Mouse (Mus musculus): ENCODE results near the gene Vwa2.

Gene Vwa2

GRCm38 (mm10) chr19:56873816-56874600 is at the start of gene Vwa2:
Gene Vwa2 (plus strand): TSS chr19:56874249.
- DNase-seq (ENCODE audit: low spot score in 2 of 2), result peak in 1 of 2 experiments; percentile 13

DNA sequence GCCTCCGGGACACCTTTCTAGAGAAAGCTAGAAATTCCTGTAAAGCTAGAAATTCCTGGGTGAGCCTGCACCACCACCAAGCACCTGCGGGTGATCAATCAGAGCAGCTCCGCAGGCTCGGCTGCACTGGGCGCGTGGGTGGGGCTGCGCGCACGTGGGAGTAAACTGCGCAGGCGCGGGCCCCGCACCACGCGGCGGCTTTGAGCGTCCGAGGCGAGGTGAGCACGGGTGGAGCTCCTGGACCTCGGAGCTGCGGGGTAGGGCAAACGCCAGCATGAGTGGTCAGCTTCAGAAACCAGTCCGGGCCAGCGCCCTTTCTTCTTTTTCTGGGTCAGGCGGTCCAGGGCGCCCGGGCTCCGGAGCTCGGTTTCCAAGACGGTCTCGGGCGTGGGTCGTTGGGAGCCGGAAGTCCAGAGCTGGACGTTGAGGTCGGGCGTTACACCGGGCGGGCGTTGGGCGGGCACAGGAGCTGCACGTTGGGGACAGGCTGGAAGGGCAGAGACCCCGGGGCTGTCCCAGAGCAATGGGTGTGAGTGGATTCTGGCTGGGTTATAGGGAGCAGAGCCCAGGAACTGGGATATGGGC is 47.9 kb upstream of the Vwa2 start, which contains the start of gene Tdrd1:
TSS of gene Tdrd1 (plus strand) at position 163 of the 585 bp plus-strand sequence.
- DNase-seq (ENCODE audit: low spot score in 2 of 2), result no peak

- DNase-seq (ENCODE audit: low spot score in 2 of 2), result no peak
These were observed 45.7 kb upstream of the Vwa2 start for GRCm38 (mm10) chr19:56828305-56828704.

DNA sequence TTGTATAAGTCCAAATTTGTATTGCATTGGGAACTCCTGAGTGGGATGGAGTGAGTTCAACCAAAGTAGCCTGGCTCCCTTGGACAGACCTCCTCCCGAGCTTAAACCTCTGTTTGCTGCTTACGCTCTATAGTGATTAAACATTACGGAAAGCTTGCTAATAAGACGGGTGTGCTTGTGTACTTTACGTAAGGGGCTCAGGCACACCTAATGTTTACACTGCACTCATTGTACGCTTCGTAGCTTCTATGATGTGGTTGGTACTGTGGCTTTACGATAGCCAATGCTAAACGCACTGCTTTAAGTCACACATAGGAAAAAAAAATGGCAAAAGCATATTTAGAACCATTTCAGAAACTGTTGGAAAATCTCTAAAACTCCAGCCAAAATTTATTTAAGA is 44.8 kb upstream of the Vwa2 start:
- DNase-seq (ENCODE audit: low spot score in 2 of 2), result no peak

DNA sequence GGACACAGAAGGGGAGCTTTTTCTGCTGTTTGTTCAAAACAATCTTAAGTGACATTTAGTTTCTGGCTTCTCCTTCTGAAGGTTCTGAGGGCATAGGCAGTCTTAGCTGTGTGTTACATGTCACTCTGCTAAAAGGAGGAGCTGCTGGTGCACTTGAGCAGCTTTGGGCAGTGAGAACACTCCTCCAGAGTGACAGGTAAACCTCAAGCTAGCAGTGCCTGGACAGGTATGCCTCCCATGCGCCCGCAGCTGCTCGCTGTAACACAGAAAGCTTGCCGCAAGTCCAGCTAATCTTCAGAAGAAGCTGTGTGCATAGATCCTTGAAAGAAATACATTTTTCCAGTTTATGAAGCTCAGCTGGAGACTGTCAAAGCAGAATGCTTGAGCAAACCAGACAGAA is 43.9 kb upstream of the Vwa2 start:
- DNase-seq (ENCODE audit: low spot score in 2 of 2), result no peak

DNA sequence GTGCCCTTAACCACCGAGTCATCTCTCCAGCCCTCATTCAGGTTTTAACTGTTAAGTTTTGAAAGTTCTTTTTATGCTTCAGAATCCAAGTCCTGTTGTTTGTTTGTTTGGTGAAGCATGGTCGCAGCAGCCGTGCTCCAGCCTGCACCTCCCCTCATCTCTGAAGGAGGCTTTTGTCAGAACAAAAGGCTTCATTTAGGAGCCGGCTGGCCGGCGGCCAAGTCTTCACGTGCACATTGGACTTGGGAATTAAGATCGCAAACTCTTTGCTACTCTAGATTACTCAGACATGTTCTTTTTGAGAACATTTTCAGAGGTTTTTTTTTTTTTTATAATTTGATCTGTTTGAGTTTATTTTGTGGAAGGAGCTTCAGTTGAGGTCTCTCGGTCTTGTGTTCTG is 38.7 kb upstream of the Vwa2 start:
- no peak for DNase-seq (ENCODE audit: low spot score in 2 of 2)

DNA sequence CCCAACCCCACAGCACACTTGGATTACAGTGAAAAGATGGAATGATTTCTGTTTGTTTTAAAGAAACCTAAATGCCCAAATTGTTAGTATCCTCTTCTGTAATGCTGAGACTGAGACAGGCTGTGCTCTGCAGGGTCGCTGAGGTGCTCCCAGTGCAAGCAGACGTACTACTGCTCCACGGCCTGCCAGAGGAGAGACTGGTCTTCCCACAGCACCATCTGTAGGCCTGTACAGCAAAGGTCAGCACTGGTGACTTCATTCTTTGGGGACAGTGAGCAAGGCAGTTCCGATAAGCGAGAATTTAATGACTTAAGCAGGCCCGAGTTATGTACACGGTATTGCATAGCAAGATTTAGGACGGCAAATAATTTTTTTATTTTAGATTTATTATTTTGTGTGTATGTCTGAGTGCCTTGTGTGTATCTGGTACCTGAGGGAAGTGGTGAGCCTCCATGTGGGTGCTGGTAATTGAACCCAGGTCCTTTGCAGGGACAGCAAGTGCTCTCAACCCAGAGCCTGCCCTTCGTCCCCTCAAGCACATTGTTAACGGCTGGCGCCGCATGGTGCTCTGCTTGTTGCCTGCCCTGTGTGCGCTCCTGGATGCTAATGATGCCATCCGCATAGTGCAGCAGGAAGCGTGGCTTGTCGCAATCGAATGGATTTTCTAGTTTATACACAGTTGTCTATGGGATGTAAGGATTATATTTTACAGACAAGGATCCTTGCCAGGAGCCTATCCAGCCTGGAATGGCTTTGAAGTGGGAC is 34.9 kb upstream of the Vwa2 start:
- no peak for DNase-seq (ENCODE audit: low spot score in 2 of 2)

- DNase-seq (ENCODE audit: low spot score in 2 of 2), result no peak
These were observed 31.1 kb upstream of the Vwa2 start for GRCm38 (mm10) chr19:56842974-56843373.

- DNase-seq (ENCODE audit: low spot score in 2 of 2), result no peak
These were observed 21.5 kb upstream of the Vwa2 start for GRCm38 (mm10) chr19:56852590-56852989.

- DNase-seq (ENCODE audit: low spot score in 2 of 2), result no peak
These were observed 17.6 kb upstream of the Vwa2 start for GRCm38 (mm10) chr19:56856455-56856854.

DNA sequence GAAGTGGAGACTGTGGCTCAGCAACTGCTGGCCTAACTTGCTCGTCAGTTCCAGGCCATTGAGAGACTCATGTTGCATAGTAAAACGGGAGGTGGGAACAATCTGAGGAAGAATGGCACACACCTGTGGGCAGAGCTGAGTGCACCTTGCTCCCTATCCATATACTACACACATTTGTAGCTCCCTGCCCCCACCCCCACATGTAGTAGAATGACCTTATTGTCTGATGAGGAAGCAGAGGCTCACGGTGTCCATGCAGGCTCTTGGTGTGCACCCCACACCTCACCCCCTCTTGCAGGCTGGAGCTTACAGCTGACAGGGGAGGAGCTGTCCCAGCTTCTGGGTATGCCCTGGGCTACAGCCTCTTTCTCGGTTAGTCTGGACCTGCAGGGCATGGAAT is 6.3 kb upstream of the Vwa2 start:
- DNase-seq (ENCODE audit: low spot score in 2 of 2), result no peak

DNA sequence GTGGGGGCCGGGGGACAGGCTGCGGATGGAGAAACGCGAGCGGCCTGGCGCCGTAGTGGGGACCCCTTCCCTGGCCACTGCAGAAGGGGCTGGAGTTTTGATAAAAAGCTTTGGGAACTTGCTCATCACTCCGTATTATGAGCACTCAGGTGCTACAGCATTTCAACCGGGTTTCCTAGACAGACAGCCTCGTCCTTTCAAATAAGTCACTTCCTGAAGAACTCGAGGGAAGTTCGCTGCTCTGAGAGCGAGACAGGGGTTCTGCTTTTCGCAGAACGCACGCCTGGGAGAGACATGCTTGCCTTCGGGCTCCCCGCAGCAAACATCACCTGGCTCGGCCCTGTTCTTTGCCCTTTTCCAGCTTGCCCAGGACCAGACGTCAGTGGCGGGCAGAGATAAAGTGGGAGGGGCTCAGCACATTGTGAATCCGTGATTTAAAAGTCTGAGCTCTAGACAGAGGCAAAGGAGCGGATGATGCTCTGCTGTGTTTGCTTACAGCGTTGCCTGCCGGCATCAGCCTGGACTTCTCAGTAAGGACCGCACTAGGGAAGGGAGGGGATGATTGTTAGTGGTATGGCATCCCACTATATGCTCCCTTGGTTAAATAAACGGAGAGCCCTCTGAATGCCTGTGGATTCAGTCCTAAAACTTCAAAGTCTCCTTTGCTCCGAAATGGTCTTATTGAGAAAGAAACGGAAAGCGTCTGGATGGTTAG is 709 bp downstream of the Vwa2 start:
- DNase-seq (ENCODE audit: low spot score in 2 of 2), result no peak

GRCm38 (mm10) chr19:56877364-56877763 is 3.3 kb downstream of the Vwa2 start:
- DNase-seq (ENCODE audit: low spot score in 2 of 2), result no peak

- no peak for DNase-seq (ENCODE audit: low spot score in 2 of 2)
These were observed 13.8 kb downstream of the Vwa2 start for GRCm38 (mm10) chr19:56887879-56888278.

DNA sequence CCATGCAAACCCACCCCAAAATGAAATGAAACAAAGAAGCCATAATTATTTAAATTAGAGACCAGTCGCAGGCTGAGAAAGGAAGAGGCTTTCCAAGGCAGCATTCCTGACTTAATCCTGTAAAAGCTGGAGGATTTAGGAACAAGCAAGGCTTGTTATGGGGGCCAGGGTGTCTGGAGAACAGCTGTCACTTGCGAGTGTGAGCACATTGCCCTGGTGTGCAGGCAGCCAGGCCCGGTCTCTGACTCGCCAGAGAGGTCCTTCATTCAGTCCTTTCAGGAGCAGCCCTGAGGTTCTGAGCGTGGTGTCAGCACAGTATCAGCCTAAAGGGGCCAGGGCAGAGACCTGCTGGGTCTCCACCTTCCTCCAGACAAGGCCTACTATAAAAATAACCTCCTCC is 14.6 kb downstream of the Vwa2 start:
- no peak for DNase-seq (ENCODE audit: low spot score in 2 of 2)

DNA sequence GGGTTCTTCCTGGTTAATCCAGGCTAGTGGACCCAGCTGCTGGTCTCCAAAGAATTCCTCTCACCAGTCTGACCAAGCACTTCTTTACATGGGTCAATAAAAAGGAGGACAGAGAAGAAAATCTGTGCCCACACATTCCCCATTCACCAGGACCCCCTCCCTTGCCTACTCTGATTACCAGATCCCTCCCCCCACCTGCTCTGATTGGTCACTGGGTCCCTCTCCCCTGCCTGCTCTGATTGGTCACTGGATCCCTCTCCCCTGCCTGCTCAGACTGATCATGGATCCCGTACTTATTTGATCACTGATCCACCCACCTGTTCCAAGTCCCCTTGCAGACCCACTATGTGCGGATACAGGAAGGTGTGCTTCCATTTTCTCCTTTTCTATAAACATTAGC is 17.4 kb downstream of the Vwa2 start:
- no peak for DNase-seq (ENCODE audit: low spot score in 2 of 2)

GRCm38 (mm10) chr19:56892586-56892985 is 18.5 kb downstream of the Vwa2 start:
- DNase-seq (ENCODE audit: low spot score in 2 of 2), result no peak

GRCm38 (mm10) chr19:56893326-56893725 is 19.3 kb downstream of the Vwa2 start:
- no peak for DNase-seq (ENCODE audit: low spot score in 2 of 2)

GRCm38 (mm10) chr19:56897654-56898053 is 23.6 kb downstream of the Vwa2 start:
- DNase-seq (ENCODE audit: low spot score in 2 of 2), result no peak

GRCm38 (mm10) chr19:56904095-56904494 is 30.0 kb downstream of the Vwa2 start:
- no peak for DNase-seq (ENCODE audit: low spot score in 2 of 2)

DNA sequence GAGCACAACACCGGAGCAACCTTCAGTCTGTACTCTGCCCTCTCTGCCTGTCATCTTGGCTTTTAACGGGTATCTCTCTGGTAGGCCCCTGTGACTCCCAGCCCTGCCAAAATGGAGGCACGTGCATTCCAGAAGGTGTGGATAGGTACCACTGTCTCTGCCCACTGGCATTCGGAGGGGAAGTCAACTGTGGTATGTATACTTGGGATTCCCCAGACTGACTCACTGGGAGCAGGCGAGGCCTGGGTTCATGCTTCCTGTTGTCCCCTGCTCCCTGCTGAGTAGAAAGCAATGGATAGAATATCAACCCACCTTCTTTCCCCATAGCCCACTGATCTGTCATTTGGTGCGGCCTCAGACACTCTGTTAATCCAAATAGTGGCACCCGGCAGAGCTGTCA is 31.3 kb downstream of the Vwa2 start:
- DNase-seq (ENCODE audit: low spot score in 2 of 2), result no peak

DNA sequence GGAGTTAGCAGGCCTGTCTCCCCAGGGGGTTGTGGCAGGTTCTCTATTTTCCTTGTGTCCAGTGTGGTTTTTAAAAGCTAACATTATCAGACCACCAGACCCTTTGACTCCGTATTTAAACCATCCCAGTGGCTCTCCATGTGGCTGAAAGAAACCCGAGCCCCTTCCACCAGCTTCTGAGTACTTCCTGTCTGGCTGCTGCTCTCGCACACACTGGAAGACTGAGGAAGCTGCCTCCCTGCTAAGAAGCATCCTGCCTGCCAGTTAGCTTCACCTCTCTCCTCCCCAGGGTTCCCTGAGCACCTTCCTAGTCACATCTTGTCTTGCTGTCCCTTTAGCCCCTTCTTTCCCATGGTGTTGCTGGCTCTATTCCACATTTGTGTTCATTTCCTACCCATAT is 33.8 kb downstream of the Vwa2 start:
- DNase-seq (ENCODE audit: low spot score in 2 of 2), result no peak
